Mouse (Mus musculus): ENCODE data around the gene Fthl17c. TPM values are rescaled to one million over a fixed set of nuclear protein-coding genes. Genes with fewer than 3 reads are reported as not detected.
"Not testable (repeated sequence)": the region's sequence is repeated elsewhere in the genome, so short reads cannot be mapped to it uniquely, and the experiment has no call there.

The Fthl17c gene
- not detected in 2 replicates for total RNA-seq (2017)

- not testable (repeated sequence) for ATAC-seq (replicated peaks in 1 of 2; ENCODE audit: insufficient read depth in 1 of 2, low FRiP score in 2 of 2, low TSS enrichment in 1 of 2, low read depth in 1 of 2, poor library complexity in 2 of 2, severe bottlenecking in 2 of 2)
Observed at GRCm38 (mm10) chrX:8976459-8976858, at the start of gene Fthl17c. Fthl17c (minus strand) TSS chrX:8976559.

GRCm38 (mm10) chrX:9019481-9019880, 43.1 kb upstream of the Fthl17c start:
- no peak for ATAC-seq (replicated peaks in 1 of 2; ENCODE audit: insufficient read depth in 1 of 2, low FRiP score in 2 of 2, low TSS enrichment in 1 of 2, low read depth in 1 of 2, poor library complexity in 2 of 2, severe bottlenecking in 2 of 2)

GRCm38 (mm10) chrX:9016079-9016478, 39.7 kb upstream of the Fthl17c start:
- ATAC-seq (replicated peaks in 1 of 2; ENCODE audit: insufficient read depth in 1 of 2, low FRiP score in 2 of 2, low TSS enrichment in 1 of 2, low read depth in 1 of 2, poor library complexity in 2 of 2, severe bottlenecking in 2 of 2): no peak

- ATAC-seq (replicated peaks in 1 of 2; ENCODE audit: insufficient read depth in 1 of 2, low FRiP score in 2 of 2, low TSS enrichment in 1 of 2, low read depth in 1 of 2, poor library complexity in 2 of 2, severe bottlenecking in 2 of 2): not testable (repeated sequence)
Observed at GRCm38 (mm10) chrX:8986655-8987054, 10.3 kb upstream of the Fthl17c start, which contains the start of gene Fthl17d. Fthl17d (minus strand) TSS chrX:8986755.

- ATAC-seq (replicated peaks in 1 of 2; ENCODE audit: insufficient read depth in 1 of 2, low FRiP score in 2 of 2, low TSS enrichment in 1 of 2, low read depth in 1 of 2, poor library complexity in 2 of 2, severe bottlenecking in 2 of 2): not testable (repeated sequence)
Observed at GRCm38 (mm10) chrX:8964618-8965017, 11.7 kb downstream of the Fthl17c start.

GRCm38 (mm10) chrX:8962875-8963274, 13.5 kb downstream of the Fthl17c start, which contains the start of gene Fthl17b:
Fthl17b (minus strand) TSS chrX:8962975.
- not testable (repeated sequence) for ATAC-seq (replicated peaks in 1 of 2; ENCODE audit: insufficient read depth in 1 of 2, low FRiP score in 2 of 2, low TSS enrichment in 1 of 2, low read depth in 1 of 2, poor library complexity in 2 of 2, severe bottlenecking in 2 of 2)

GRCm38 (mm10) chrX:8948130-8948805, 28.1 kb downstream of the Fthl17c start:
- 0 out of 4 replicates have a peak, but pooled peaks of 1 of the 2 experiments have one; percentile 56 for ATAC-seq (replicated peaks in 1 of 2; ENCODE audit: insufficient read depth in 1 of 2, low FRiP score in 2 of 2, low TSS enrichment in 1 of 2, low read depth in 1 of 2, poor library complexity in 2 of 2, severe bottlenecking in 2 of 2)

- ATAC-seq (replicated peaks in 1 of 2; ENCODE audit: insufficient read depth in 1 of 2, low FRiP score in 2 of 2, low TSS enrichment in 1 of 2, low read depth in 1 of 2, poor library complexity in 2 of 2, severe bottlenecking in 2 of 2): no peak
Observed at GRCm38 (mm10) chrX:8944041-8944440, 32.3 kb downstream of the Fthl17c start.

GRCm38 (mm10) chrX:8927308-8927707, 49.1 kb downstream of the Fthl17c start:
- ATAC-seq (replicated peaks in 1 of 2; ENCODE audit: insufficient read depth in 1 of 2, low FRiP score in 2 of 2, low TSS enrichment in 1 of 2, low read depth in 1 of 2, poor library complexity in 2 of 2, severe bottlenecking in 2 of 2): no peak

Other genes with a start within 250 kb of the Fthl17c start
- gene Ssx9, start 228.1 kb downstream of the Fthl17c start, total RNA-seq (2017): not detected in 2 replicates
- not detected in 2 replicates for gene Ssxb5, start 172.9 kb downstream of the Fthl17c start, total RNA-seq (2017)
- not detected in 2 replicates for gene Gm6592, start 132.6 kb downstream of the Fthl17c start, total RNA-seq (2017)
- gene Gm5751, start 102.3 kb downstream of the Fthl17c start, total RNA-seq (2017): not detected in 2 replicates
- gene B630019K06Rik, start 84.2 kb downstream of the Fthl17c start, total RNA-seq (2017): 2.1 and 2.8 TPM in 2 replicates
- gene Fthl17b, start 13.6 kb downstream of the Fthl17c start, total RNA-seq (2017): not detected in 2 replicates
- gene Fthl17d, start 10.2 kb upstream of the Fthl17c start, total RNA-seq (2017): not detected in 2 replicates
- not detected in 2 replicates for gene Fthl17e, start 56.9 kb upstream of the Fthl17c start, total RNA-seq (2017)
- gene Fthl17f, start 86.5 kb upstream of the Fthl17c start, total RNA-seq (2017): not detected in 2 replicates
- gene 4930402K13Rik, start 128.0 kb upstream of the Fthl17c start, total RNA-seq (2017): not detected in 2 replicates
- gene Lancl3, start 223.3 kb upstream of the Fthl17c start, total RNA-seq (2017): 1.1 and 2.3 TPM in 2 replicates